Mouse (Mus musculus): Measurements from ENCODE around the gene Otop3.

DNA sequence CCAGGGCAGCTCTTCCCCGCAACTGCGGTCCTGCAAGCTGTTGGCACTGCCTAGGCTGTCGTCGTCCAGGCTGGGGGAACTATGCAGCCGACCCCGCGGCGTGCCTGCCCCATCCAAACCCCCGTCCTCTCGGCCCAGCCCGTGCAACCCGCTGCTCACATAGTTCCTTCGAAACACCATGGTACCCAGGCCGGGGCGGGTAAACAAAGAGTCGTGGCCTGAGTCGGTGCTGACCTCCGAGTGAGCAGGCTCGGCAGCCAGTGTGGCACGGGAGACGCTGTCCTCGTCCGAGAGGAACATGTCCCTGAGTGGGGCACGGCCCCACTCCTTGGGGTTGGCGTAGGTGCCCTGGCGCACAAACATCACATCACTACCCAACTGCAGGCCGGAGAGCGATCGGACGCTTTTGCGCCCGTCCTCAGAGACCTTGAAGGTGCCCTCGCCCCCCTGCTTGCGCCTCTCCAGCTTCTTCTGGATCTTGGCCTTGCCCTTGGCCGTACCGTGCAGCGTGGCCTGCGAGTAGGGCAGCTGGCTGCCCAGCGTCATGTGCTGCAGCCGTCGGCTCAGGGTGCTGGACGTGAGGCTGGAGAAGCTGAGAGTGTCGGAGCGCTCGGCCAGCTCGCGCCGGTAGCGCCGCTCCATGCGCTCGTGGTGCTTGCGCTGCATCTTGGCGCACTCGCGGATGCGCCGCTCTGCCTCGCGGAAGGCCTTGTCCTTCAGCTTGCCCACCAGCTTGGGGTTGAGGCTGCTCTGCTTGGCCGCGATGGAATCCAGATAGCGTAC, 16.1 kb upstream of the Otop3 start:
- no peak for TF ChIP-seq POLR2A (IDR thresholded peaks at IDR 0.05; ENCODE audit: borderline replicate concordance, low read depth, low read length)
- TF ChIP-seq CTCF (IDR thresholded peaks at IDR 0.05; ENCODE audit: low read depth, low read length) = no peak
